Mouse (Mus musculus): ENCODE data around the gene Nt5c2.

DNA sequence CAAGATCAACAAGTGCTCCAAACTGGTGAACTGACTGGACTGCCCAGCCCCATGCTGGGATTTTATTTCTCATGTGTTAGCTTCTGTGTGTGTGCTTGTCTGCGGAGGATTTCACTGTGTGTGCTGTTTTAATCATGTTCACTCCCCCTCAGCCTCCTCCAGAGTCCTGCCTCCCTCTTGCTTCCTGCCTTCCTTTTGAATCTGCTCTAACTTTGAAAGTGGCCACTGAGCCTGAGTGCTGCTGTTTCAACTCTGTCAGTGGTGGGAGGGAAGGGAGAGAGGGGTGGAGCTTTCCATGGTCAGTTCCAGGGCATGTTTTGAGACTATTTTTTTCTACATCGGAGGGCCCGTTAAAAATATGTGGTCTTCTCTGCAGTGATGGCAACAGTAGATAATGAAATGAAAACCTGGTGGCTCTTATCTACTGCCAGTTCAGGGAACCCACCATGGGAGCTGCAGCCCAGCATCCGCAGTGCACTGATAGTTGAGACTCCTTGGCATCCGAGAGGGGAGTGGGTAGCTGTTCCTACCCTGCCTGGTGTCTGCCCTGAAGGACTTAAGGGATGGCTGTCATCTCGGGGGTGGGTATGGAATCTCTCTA, 150.1 kb downstream of the Nt5c2 start:
- TF ChIP-seq POLR2A (IDR thresholded peaks at IDR 0.05; ENCODE audit: borderline replicate concordance, low read depth, low read length), result no peak
- no peak for TF ChIP-seq CTCF (IDR thresholded peaks at IDR 0.05; ENCODE audit: low read depth, low read length)
